Mouse (Mus musculus): ENCODE results near the gene Baiap2.

DNA sequence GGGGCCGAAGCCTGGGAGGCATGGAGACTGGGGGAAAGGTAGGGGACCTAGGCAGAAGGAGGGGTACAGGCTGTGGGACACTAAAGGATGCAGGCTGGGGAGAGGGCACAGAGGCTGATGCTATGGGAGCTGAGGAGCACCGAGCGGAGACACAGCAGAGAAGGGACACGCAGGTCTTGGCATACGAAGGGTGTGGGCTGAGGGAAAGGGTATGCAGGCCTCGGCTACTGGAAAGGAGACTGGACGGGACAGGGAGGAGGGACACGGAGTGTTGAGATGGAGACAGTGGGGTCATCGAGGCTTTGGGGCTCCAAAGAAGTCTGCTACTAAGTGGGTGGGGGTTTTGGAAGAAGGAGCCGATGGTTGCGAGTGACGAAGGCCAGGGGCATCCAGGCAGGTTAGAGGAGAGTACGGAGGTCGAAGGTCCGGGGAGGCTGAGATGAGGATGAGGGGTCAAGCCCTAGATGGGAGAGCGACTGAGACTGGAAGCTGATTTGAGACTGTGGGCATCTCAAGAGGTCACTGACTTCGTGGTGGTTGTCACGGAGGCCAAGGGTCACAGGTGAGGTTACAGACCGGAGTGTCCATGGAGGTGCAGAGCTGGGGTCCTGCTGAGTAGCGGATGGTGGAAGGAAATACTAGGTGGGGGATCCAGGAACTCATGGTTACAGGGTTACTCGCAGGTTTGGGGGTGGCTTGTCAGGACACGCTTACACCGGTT is 105.1 kb downstream of the Baiap2 start:
- TF ChIP-seq CTCF (IDR thresholded peaks at IDR 0.05; ENCODE audit: borderline replicate concordance, insufficient read depth, low read length) (no peak), POLR2A (IDR thresholded peaks at IDR 0.05; ENCODE audit: low read depth, low read length) (no peak)
